Mouse (Mus musculus) hindbrain, embryonic 16.5 days (tissue): ENCODE measurements around the gene Got1. TPM values are rescaled to one million over a fixed set of nuclear protein-coding genes. Genes with fewer than 3 reads are reported as not detected.
A peak's percentile ranks its signal among the peaks of the same experiment; 100 is the strongest.
"Not testable (repeated sequence)": the region's sequence is repeated elsewhere in the genome, so short reads cannot be mapped to it uniquely, and the experiment has no call there.

ENCODE experiments used
- ATAC-seq: fragments of 200-750 bp; cut with Nextera tagmentation; 2 replicates; pipeline ENCODE4 v1.8.0; 2017; ENCODE audit warnings: moderate TSS enrichment, moderate library complexity
- H3K27ac ChIP-seq: fragments of 300-500 bp; sonication (generic); 2 replicates; pipeline ENCODE4 v1.5.1; 2014; ENCODE audit warnings: low read depth, mild to moderate bottlenecking, control low read depth, low read length, moderate library complexity
- H3K27me3 ChIP-seq: fragments of 300-500 bp; sonication (generic); replicated peaks from 2 replicates; pipeline ENCODE4 v1.6.1; 2014; ENCODE audit warnings: low read length; ENCODE audit not compliant: control insufficient read depth, insufficient read depth
- H3K36me3 ChIP-seq: fragments of 300-500 bp; sonication (generic); 2 replicates; pipeline ENCODE4 v1.6.1; 2014; ENCODE audit warnings: mild to moderate bottlenecking, low read length, moderate library complexity, mixed read lengths; ENCODE audit not compliant: control insufficient read depth, insufficient read depth
- H3K4me1 ChIP-seq: fragments of 300-500 bp; sonication (generic); 2 replicates; pipeline ENCODE4 v1.6.1; 2014; ENCODE audit warnings: low read depth, low read length; ENCODE audit not compliant: control insufficient read depth, insufficient read depth
- H3K4me2 ChIP-seq: fragments of 300-500 bp; sonication (generic); 2 replicates; pipeline ENCODE4 v1.6.1; 2014; ENCODE audit warnings: mild to moderate bottlenecking, low read length, control low read depth, moderate library complexity
- H3K4me3 ChIP-seq: fragments of 300-500 bp; sonication (generic); 2 replicates; pipeline ENCODE4 v1.5.1; 2014; ENCODE audit warnings: mild to moderate bottlenecking, low read length, control low read depth, moderate library complexity
- H3K9ac ChIP-seq: fragments of 300-500 bp; sonication (generic); 2 replicates; pipeline ENCODE4 v1.6.1; 2014; ENCODE audit warnings: low read depth, mild to moderate bottlenecking, control low read depth, low read length, moderate library complexity
- H3K9me3 ChIP-seq: fragments of 300-500 bp; sonication (generic); 2 replicates; pipeline ENCODE4 v1.6.1; 2014; ENCODE audit warnings: mild to moderate bottlenecking, low read length, moderate library complexity; ENCODE audit not compliant: control insufficient read depth
- WGBS: fragments of 180-500 bp; shearing (Covaris S2); extraction: QIAGEN DNeasy Blood & Tissue Kit; methylation state at CpG from one replicate; pipeline ENCODE4 v1.1.7; 2014; 5-methylcytosine and 5-hydroxymethylcytosine counted together
- polyA plus RNA-seq: library from polyadenylated mRNA; unstranded; fragments of >200 nt; fragmentation: Nextera tagmentation; extraction: Ambion mirVana; gene quantifications from 2 replicates; pipeline ENCODE4 v1.2.1, GENCODE M21; 2015

Got1 gene
- polyA plus RNA-seq, 1 experiment from 2014 or later, result 140 TPM

DNA sequence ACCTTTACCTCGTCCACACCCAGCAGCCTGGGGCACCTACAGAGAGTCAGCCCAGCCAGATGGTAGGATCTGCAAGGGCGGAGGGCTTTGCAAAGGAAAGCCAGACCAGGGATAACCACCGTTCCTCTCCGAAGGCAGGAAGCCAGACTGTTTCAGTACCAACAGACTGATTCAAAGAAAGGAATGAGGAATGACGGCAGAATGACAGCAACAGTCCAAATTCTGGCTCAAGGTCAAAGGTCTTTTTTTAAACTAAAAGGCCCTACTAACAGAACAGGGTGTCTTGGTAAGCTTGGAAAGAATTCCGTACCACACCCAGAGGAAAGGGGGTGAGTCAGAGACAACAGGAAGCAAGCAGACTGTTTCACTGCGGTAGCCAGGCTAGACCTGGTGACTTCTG lies 25.5 kb downstream of the Got1 start:
- no peaks in the 10 kb centered on the region for H3K9me3 ChIP-seq
- ATAC-seq, result no peak
- H3K36me3 ChIP-seq, result peaks cover 20% of the 10 kb centered on the region
- WGBS, result 89% methylated on average over 7 of the region's 7 CpGs
- H3K4me3 ChIP-seq, result no peak overlapping the region
- no peak overlapping the region for H3K4me2 ChIP-seq
- peaks cover 4% of the 10 kb centered on the region; the same call in 1 of the 2 replicates for H3K27me3 ChIP-seq
- no peaks in the 10 kb centered on the region; the same call in 1 of the 2 replicates for H3K4me1 ChIP-seq
- no peak overlapping the region for H3K9ac ChIP-seq
- no peak overlapping the region for H3K27ac ChIP-seq

DNA sequence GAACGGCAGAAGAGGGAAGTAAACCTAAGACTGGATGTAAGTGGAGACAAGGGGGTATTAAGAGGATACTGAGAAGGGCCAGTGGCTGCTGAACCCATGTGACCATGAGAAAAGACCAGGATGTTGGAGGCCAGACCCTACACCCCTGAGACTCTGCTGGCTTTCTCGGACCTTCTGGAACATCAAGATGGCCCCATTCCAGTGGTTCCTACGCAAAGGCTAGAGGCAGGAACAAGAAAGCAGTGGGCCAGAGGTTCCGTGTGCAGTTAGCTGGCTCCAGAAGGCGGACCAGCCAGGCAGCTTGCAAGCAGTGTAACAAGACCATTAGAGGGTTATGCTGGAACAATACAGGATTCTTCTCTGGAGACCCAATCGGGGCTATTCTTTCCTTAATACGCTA lies 27.0 kb downstream of the Got1 start:
- Histone ChIP-seq H3K27ac (no peak overlapping the region), H3K9me3 (no peaks in the 10 kb centered on the region)
- no peak for ATAC-seq

DNA sequence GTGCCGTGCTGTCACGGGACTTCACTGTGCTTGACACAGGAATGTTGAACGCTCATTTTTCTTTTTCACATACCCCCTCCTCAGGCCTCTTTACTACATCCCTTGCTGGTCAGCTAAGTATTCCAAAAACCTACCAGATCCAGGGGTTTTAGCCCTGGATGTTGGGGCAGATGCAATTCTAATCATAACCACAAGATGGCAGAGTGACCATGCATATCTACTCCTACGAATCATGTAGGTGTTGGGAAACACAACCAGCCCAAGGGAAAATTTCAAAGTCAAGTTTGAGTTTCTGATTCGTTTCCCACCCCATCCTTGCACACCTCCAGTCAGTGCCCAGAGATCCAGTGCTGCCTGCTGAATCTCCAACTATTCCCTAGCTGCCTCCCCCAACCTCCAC lies 28.6 kb downstream of the Got1 start:
- no peak overlapping the region for H3K4me3 ChIP-seq
- 0 out of 2 replicates have a peak, but pooled peaks have one; percentile 22 for ATAC-seq

More for the DNA sequence above, 27.0 kb downstream of the Got1 start:
- WGBS, result 86% methylated on average over 7 of the region's 7 CpGs
- H3K27me3 ChIP-seq, result peaks cover 4% of the 10 kb centered on the region; the same call in 1 of the 2 replicates
- H3K36me3 ChIP-seq, result peaks cover 16% of the 10 kb centered on the region
- H3K4me3 ChIP-seq, result no peak overlapping the region
- no peaks in the 10 kb centered on the region; the same call in 1 of the 2 replicates for H3K4me1 ChIP-seq
- no peak overlapping the region for H3K4me2 ChIP-seq
- H3K9ac ChIP-seq, result no peak overlapping the region

DNA sequence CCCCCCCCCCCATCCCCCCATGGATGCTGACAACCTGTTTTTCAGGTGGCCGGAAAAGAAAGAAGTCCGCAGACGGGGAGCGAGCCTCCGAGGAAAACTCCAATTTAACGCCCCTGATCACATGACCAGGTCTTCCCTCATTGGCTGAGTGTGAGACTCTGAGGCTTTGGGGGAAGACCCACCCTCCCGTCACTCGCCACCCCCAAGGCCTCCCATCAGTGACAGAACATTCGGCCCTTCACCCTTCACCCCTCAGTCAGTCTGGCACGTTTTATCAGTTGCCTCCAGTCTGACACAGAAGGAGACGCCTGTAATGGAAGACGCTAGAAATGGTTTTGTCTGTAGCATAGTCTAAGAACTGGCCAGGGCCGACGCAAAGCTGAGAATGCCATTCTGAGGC lies 29.5 kb downstream of the Got1 start:
- Histone ChIP-seq H3K9me3 (no peaks in the 10 kb centered on the region), H3K27me3 (peaks cover 4% of the 10 kb centered on the region; the same call in 1 of the 2 replicates), H3K4me3 (peak overlapping the region; percentile 1; the same call in 1 of the 2 replicates), H3K27ac (no peak overlapping the region), H3K4me1 (no peaks in the 10 kb centered on the region; the same call in 1 of the 2 replicates), H3K9ac (no peak overlapping the region), H3K36me3 (peaks cover 10% of the 10 kb centered on the region), H3K4me2 (peak overlapping the region; percentile 47)
- WGBS, result 19% methylated on average over 14 of the region's 14 CpGs
- 0 out of 2 replicates have a peak, but pooled peaks have one; percentile 25 for ATAC-seq

More for the DNA sequence above, 28.6 kb downstream of the Got1 start:
- Histone ChIP-seq H3K9me3 (no peaks in the 10 kb centered on the region), H3K27me3 (peaks cover 4% of the 10 kb centered on the region; the same call in 1 of the 2 replicates), H3K9ac (no peak overlapping the region), H3K27ac (no peak overlapping the region), H3K36me3 (peaks cover 15% of the 10 kb centered on the region), H3K4me2 (no peak overlapping the region), H3K4me1 (no peaks in the 10 kb centered on the region; the same call in 1 of the 2 replicates)
- 22% methylated on average over 5 of the region's 5 CpGs for WGBS

DNA sequence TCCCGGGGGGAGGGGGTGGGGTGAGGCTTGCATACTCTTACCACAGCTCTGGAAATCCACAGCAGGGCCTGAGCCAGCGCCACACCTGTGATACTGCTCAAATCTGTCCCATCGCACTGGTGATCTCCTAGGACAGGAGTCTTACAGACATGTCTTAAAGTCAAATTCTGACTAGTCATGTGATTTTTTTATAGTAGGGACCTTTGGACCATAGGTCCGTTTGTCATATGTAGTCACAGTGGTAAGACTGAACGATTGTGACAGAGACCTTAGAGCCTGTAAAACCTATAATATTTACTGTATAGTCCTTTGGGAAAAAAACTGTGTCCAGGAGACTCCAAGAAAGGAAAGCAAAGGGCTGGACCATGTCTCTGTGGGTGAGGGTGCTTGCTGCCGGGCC lies 30.5 kb downstream of the Got1 start:
- Histone ChIP-seq H3K36me3 (peaks cover 7% of the 10 kb centered on the region), H3K4me2 (no peak overlapping the region), H3K4me3 (no peak overlapping the region), H3K9me3 (no peaks in the 10 kb centered on the region), H3K27ac (no peak overlapping the region), H3K9ac (no peak overlapping the region), H3K27me3 (peaks cover 4% of the 10 kb centered on the region; the same call in 1 of the 2 replicates), H3K4me1 (no peaks in the 10 kb centered on the region; the same call in 1 of the 2 replicates)
- ATAC-seq, result no peak
- 85% methylated on average over 6 of the region's 6 CpGs for WGBS

DNA sequence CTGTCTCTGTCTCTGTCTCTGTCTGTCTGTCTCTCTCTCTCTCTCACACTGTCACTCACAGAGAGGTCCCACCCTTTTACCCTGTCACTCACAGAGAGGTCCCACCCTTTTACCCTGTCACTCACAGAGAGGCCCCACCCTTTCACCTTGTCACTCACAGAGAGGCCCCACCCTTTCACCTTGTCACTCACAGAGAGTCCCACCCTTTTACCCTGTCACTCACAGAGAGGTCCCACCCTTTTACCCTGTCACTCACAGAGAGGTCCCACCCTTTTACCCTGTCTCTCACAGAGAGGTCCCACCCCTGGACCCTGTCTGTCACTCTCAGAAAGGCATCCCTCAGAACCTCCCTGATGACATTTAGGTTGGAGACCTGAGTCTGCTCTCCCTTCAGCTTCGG lies 31.1 kb downstream of the Got1 start:
- WGBS, result 61% methylated on average over 1 of the region's 1 CpGs
- ATAC-seq, H3K4me3 ChIP-seq, H3K4me1 ChIP-seq, H3K27me3 ChIP-seq, H3K9me3 ChIP-seq, H3K4me2 ChIP-seq, H3K27ac ChIP-seq, H3K36me3 ChIP-seq, H3K9ac ChIP-seq: not testable (repeated sequence)

DNA sequence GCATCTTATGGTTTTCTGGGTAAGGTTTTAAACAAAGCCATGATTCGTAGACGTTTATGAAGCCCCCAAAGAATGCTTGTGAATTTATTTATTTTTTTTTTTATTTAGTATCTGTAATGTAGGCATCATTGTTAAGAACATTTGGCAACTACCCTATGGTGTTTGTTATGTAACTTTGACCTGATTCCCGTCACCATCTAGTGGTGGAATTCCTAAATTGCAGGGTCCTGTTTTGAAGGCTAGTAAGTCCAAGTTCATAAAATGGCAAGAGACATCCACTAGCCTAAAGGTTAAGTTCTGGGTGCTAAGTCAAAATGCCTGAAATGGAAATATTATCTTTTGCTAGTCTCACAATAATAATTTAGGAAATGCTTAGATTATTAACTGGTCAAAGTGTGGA lies 37.0 kb downstream of the Got1 start:
- WGBS, result 36% methylated on average over 3 of the region's 3 CpGs
- no peak for ATAC-seq
- 0 out of 2 replicates have a peak, but pooled peaks cover 1% of the 10 kb centered on the region for H3K36me3 ChIP-seq
- no peak overlapping the region for H3K4me3 ChIP-seq
- H3K4me1 ChIP-seq, result no peaks in the 10 kb centered on the region
- H3K9ac ChIP-seq, result no peak overlapping the region
- H3K27me3 ChIP-seq, result no peaks in the 10 kb centered on the region
- H3K27ac ChIP-seq, result no peak overlapping the region
- H3K4me2 ChIP-seq, result no peak overlapping the region
- no peaks in the 10 kb centered on the region for H3K9me3 ChIP-seq

DNA sequence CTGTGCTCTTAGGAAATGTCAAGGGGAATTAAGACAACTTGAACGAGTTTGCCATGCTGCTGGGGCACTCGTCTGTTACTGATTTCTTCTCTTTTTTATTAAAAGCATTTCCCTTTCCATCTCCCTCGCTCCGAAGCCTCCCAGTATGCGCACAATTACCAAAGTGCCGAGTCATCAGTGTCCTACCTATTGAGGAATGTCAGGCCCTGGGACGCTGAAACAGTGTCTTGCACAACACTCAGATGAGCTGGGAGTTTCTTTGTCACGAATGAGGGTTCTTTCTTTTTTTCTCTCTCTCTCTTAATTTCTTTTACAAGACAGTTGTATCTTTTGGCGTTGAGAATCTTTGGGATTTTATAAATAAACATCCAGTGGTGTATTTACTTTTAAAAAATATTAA lies 43.9 kb downstream of the Got1 start:
- ATAC-seq, result no peak
- Histone ChIP-seq H3K4me1 (no peaks in the 10 kb centered on the region), H3K9ac (no peak overlapping the region), H3K9me3 (no peaks in the 10 kb centered on the region), H3K36me3 (no peaks in the 10 kb centered on the region), H3K4me3 (no peak overlapping the region), H3K27me3 (no peaks in the 10 kb centered on the region), H3K27ac (no peak overlapping the region), H3K4me2 (no peak overlapping the region)
- 68% methylated on average over 9 of the region's 9 CpGs for WGBS

DNA sequence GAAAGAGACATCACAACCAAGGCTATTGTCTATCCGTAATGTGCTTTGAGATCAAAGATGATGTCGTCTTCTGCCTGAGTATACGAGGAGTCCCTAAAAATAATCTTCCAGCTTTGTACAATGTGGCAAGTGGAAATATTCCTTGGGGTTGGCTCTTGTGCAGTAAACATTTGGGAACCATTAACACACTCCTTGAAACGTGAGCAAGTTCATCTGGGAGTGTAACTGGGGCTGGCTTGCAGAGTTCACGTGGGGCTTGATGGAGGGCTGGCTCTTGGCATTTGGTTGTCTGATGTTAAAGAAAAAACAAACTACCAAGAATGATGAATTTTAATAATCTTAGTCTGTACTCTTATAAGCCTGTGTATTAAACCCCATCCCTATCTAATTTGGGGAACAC lies 45.0 kb downstream of the Got1 start:
- no peaks in the 10 kb centered on the region for H3K27me3 ChIP-seq
- H3K4me3 ChIP-seq, result no peak overlapping the region
- H3K9ac ChIP-seq, result no peak overlapping the region
- H3K36me3 ChIP-seq, result no peaks in the 10 kb centered on the region
- H3K27ac ChIP-seq, result no peak overlapping the region
- no peaks in the 10 kb centered on the region for H3K4me1 ChIP-seq
- ATAC-seq, result no peak
- WGBS, result 85% methylated on average over 5 of the region's 5 CpGs
- no peak overlapping the region for H3K4me2 ChIP-seq
- H3K9me3 ChIP-seq, result no peaks in the 10 kb centered on the region
